Mouse (Mus musculus): Measurements from ENCODE around the gene Slc9c1. TPM values are rescaled to one million over a fixed set of nuclear protein-coding genes. Genes with fewer than 3 reads are reported as not detected.

Gene Slc9c1
- polyA plus RNA-seq, 1 experiment from 2014 or later: not detected

- Histone ChIP-seq H3K9ac (replicated peaks) (no peak overlapping the region), H3K27me3 (no peaks in the 10 kb centered on the region), H3K4me2 (no peak overlapping the region), H3K9me3 (no peaks in the 10 kb centered on the region), H3K36me3 (no peaks in the 10 kb centered on the region), H3K4me1 (replicated peaks) (no peaks in the 10 kb centered on the region), H3K4me3 (replicated peaks) (no peak overlapping the region), H3K27ac (no peak overlapping the region)
- 58% methylated on average over 12 of the region's 12 CpGs for WGBS
- no peak for ATAC-seq (ENCODE audit: insufficient number of reproducible peaks, insufficient read depth, low FRiP score, low TSS enrichment, low read depth)
Measured at GRCm38 (mm10) chr16:45579883-45580282, 44.8 kb downstream of the Slc9c1 start.

- Histone ChIP-seq H3K9ac (replicated peaks) (no peak overlapping the region), H3K9me3 (no peaks in the 10 kb centered on the region), H3K27me3 (no peaks in the 10 kb centered on the region), H3K4me1 (replicated peaks) (no peaks in the 10 kb centered on the region), H3K27ac (no peak overlapping the region), H3K36me3 (no peaks in the 10 kb centered on the region), H3K4me3 (replicated peaks) (no peak overlapping the region), H3K4me2 (no peak overlapping the region)
- WGBS: 20% methylated on average over 2 of the region's 2 CpGs
- ATAC-seq (ENCODE audit: insufficient number of reproducible peaks, insufficient read depth, low FRiP score, low TSS enrichment, low read depth): no peak
Measured at GRCm38 (mm10) chr16:45582512-45582911, 47.4 kb downstream of the Slc9c1 start.

GRCm38 (mm10) chr16:45593656-45594055 is 58.5 kb downstream of the Slc9c1 start:
- Histone ChIP-seq H3K9ac (replicated peaks) (no peak overlapping the region), H3K27ac (no peak overlapping the region), H3K27me3 (no peaks in the 10 kb centered on the region), H3K4me1 (replicated peaks) (no peaks in the 10 kb centered on the region), H3K36me3 (no peaks in the 10 kb centered on the region), H3K4me2 (no peak overlapping the region), H3K9me3 (no peaks in the 10 kb centered on the region), H3K4me3 (replicated peaks) (no peak overlapping the region)
- 76% methylated on average over 1 of the region's 1 CpGs for WGBS
- no peak for ATAC-seq (ENCODE audit: insufficient number of reproducible peaks, insufficient read depth, low FRiP score, low TSS enrichment, low read depth)

GRCm38 (mm10) chr16:45595494-45595893 is 60.4 kb downstream of the Slc9c1 start:
- H3K4me3 ChIP-seq (replicated peaks): no peak overlapping the region
- no peaks in the 10 kb centered on the region for H3K9me3 ChIP-seq
- H3K27me3 ChIP-seq: no peaks in the 10 kb centered on the region
- H3K4me1 ChIP-seq (replicated peaks): no peaks in the 10 kb centered on the region; the same call in 1 of the 2 replicates
- H3K27ac ChIP-seq: no peak overlapping the region
- H3K9ac ChIP-seq (replicated peaks): no peak overlapping the region
- ATAC-seq (ENCODE audit: insufficient number of reproducible peaks, insufficient read depth, low FRiP score, low TSS enrichment, low read depth): no peak
- no peak overlapping the region for H3K4me2 ChIP-seq
- no peaks in the 10 kb centered on the region for H3K36me3 ChIP-seq

- Histone ChIP-seq H3K4me3 (replicated peaks) (no peak overlapping the region), H3K27ac (no peak overlapping the region), H3K4me2 (no peak overlapping the region), H3K36me3 (no peaks in the 10 kb centered on the region), H3K9ac (replicated peaks) (no peak overlapping the region), H3K4me1 (replicated peaks) (0 out of 2 replicates have a peak, but pooled peaks cover 4% of the 10 kb centered on the region), H3K27me3 (no peaks in the 10 kb centered on the region), H3K9me3 (no peaks in the 10 kb centered on the region)
- 0 out of 2 replicates have a peak, but pooled peaks have one; percentile 63 for ATAC-seq (ENCODE audit: insufficient number of reproducible peaks, insufficient read depth, low FRiP score, low TSS enrichment, low read depth)
- 23% methylated on average over 4 of the region's 4 CpGs for WGBS
Measured at GRCm38 (mm10) chr16:45608481-45608954, 73.4 kb downstream of the Slc9c1 start.

GRCm38 (mm10) chr16:45609300-45609699 is 74.2 kb downstream of the Slc9c1 start:
- Histone ChIP-seq H3K9me3 (no peaks in the 10 kb centered on the region), H3K36me3 (no peaks in the 10 kb centered on the region), H3K4me2 (no peak overlapping the region), H3K27ac (no peak overlapping the region), H3K4me1 (replicated peaks) (0 out of 2 replicates have a peak, but pooled peaks cover 4% of the 10 kb centered on the region), H3K27me3 (no peaks in the 10 kb centered on the region), H3K4me3 (replicated peaks) (no peak overlapping the region), H3K9ac (replicated peaks) (no peak overlapping the region)
- 70% methylated on average over 3 of the region's 3 CpGs for WGBS
- no peak for ATAC-seq (ENCODE audit: insufficient number of reproducible peaks, insufficient read depth, low FRiP score, low TSS enrichment, low read depth)

DNA sequence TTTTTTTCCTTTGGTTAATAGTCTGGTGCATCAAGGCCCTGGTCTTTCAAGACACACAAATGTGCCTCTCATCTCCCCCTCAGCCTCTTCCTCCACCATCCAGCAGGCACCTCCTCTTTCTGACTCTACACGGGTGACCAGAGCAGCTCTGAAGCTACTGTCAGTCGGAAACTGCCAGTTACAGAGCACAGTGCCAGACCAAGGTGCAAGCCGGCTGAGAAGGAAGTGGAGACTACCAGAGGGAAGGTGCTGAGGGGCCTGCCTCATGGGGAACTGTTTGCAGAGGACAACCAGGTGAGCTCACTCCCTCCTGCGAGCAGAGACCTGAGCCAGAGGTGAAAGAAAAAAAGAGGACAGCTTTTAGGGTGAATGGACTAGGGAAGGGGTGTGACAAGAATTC is 75.2 kb downstream of the Slc9c1 start, which contains the start of gene Gcsam:
Gene Gcsam (plus strand): TSS at position 114 of the 400 bp plus-strand sequence.
- no peak for ATAC-seq (ENCODE audit: insufficient number of reproducible peaks, insufficient read depth, low FRiP score, low TSS enrichment, low read depth)
- no peak within 1 kb of the TSS for H3K9ac ChIP-seq (replicated peaks)
- 79% methylated on average over 4 of the region's 4 CpGs for WGBS
- H3K27ac ChIP-seq: no peak within 1 kb of the TSS
- H3K36me3 ChIP-seq: no peaks in the 10 kb centered on the region
- no peaks in the 10 kb centered on the region for H3K27me3 ChIP-seq
- H3K4me3 ChIP-seq (replicated peaks): no peak within 1 kb of the TSS
- no peak within 1 kb of the TSS for H3K4me2 ChIP-seq
- no peaks in the 10 kb centered on the region for H3K9me3 ChIP-seq
- 0 out of 2 replicates have a peak, but pooled peaks cover 4% of the 10 kb centered on the region for H3K4me1 ChIP-seq (replicated peaks)

GRCm38 (mm10) chr16:45613247-45613646 is 78.1 kb downstream of the Slc9c1 start:
- H3K9me3 ChIP-seq: no peaks in the 10 kb centered on the region
- H3K4me2 ChIP-seq: no peak overlapping the region
- 78% methylated on average over 2 of the region's 2 CpGs for WGBS
- H3K27ac ChIP-seq: no peak overlapping the region
- H3K4me1 ChIP-seq (replicated peaks): 0 out of 2 replicates have a peak, but pooled peaks cover 4% of the 10 kb centered on the region
- H3K4me3 ChIP-seq (replicated peaks): no peak overlapping the region
- no peak overlapping the region for H3K9ac ChIP-seq (replicated peaks)
- no peaks in the 10 kb centered on the region for H3K36me3 ChIP-seq
- no peak for ATAC-seq (ENCODE audit: insufficient number of reproducible peaks, insufficient read depth, low FRiP score, low TSS enrichment, low read depth)
- H3K27me3 ChIP-seq: no peaks in the 10 kb centered on the region

- Histone ChIP-seq H3K36me3 (no peaks in the 10 kb centered on the region), H3K4me3 (replicated peaks) (no peak overlapping the region), H3K9ac (replicated peaks) (no peak overlapping the region), H3K4me1 (replicated peaks) (no peaks in the 10 kb centered on the region), H3K9me3 (no peaks in the 10 kb centered on the region), H3K27ac (no peak overlapping the region), H3K4me2 (no peak overlapping the region), H3K27me3 (no peaks in the 10 kb centered on the region)
- WGBS: 83% methylated on average over 1 of the region's 1 CpGs
- no peak for ATAC-seq (ENCODE audit: insufficient number of reproducible peaks, insufficient read depth, low FRiP score, low TSS enrichment, low read depth)
Measured at GRCm38 (mm10) chr16:45615944-45616343, 80.8 kb downstream of the Slc9c1 start.

DNA sequence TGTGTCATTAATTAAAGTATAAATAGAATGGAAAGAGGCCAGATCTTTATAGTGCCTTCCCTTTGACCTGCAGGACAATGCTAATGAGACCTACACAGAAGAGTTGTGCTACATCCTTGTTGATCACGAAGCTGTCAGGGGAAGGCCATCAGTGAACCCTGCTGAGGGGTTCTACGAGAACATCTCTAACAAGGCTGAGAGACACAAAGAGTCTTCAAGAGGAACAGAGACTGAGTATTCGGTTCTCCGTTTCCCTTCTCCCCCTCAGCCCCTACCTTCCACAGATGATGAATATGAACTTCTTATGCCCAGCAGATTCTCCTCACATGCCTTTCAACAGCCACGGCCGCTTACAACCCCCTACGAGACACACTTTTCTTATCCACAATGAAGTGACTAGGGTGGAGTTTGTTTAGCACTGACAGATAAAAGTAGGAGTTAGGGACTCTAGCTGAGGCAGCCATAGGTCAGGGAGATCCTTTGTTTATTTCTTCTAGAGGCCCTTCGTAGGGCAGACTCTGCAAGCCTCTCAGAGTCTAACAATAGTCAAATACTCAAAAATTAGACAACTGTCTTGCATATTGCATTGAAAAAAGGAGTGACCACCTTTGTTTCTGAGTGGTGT is 84.8 kb downstream of the Slc9c1 start:
- H3K9ac ChIP-seq (replicated peaks): no peak overlapping the region
- H3K9me3 ChIP-seq: no peaks in the 10 kb centered on the region
- no peak for ATAC-seq (ENCODE audit: insufficient number of reproducible peaks, insufficient read depth, low FRiP score, low TSS enrichment, low read depth)
- H3K4me2 ChIP-seq: no peak overlapping the region
- no peak overlapping the region for H3K27ac ChIP-seq
- H3K4me1 ChIP-seq (replicated peaks): no peaks in the 10 kb centered on the region
- 80% methylated on average over 8 of the region's 8 CpGs for WGBS
- H3K4me3 ChIP-seq (replicated peaks): no peak overlapping the region
- H3K27me3 ChIP-seq: no peaks in the 10 kb centered on the region
- H3K36me3 ChIP-seq: no peaks in the 10 kb centered on the region

DNA sequence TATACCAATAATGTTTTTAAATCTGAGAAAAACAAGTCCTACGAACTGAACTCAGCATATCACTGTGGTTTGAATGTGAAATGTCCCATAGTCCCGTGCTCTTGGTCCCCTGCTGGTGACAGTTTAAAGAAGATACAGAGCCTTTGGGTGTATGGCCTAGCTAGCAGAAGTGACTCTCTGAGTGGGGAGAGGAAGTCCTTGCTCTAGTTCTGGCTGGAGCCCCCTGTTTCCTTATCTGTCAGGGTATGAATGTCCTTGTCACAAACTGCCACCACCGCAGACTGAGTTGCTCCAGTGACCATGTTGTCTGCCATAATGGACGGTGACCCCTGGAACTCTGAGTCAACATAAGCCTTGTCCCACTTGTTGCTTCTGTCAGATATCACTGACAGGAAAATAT is 88.1 kb downstream of the Slc9c1 start:
- 95% methylated on average over 4 of the region's 4 CpGs for WGBS

GRCm38 (mm10) chr16:45624791-45625190 is 89.7 kb downstream of the Slc9c1 start:
- Histone ChIP-seq H3K4me3 (replicated peaks) (no peak overlapping the region), H3K9ac (replicated peaks) (no peak overlapping the region), H3K4me2 (no peak overlapping the region), H3K4me1 (replicated peaks) (no peaks in the 10 kb centered on the region), H3K9me3 (no peaks in the 10 kb centered on the region), H3K27me3 (no peaks in the 10 kb centered on the region), H3K36me3 (no peaks in the 10 kb centered on the region), H3K27ac (no peak overlapping the region)
- ATAC-seq (ENCODE audit: insufficient number of reproducible peaks, insufficient read depth, low FRiP score, low TSS enrichment, low read depth): no peak
- WGBS: 81% methylated on average over 2 of the region's 2 CpGs

More for the DNA sequence above, 88.1 kb downstream of the Slc9c1 start:
- ATAC-seq (ENCODE audit: insufficient number of reproducible peaks, insufficient read depth, low FRiP score, low TSS enrichment, low read depth): no peak
- H3K27ac ChIP-seq: no peak overlapping the region
- H3K9me3 ChIP-seq: no peaks in the 10 kb centered on the region
- H3K9ac ChIP-seq (replicated peaks): no peak overlapping the region
- no peaks in the 10 kb centered on the region for H3K36me3 ChIP-seq
- no peak overlapping the region for H3K4me3 ChIP-seq (replicated peaks)
- H3K4me1 ChIP-seq (replicated peaks): no peaks in the 10 kb centered on the region
- H3K27me3 ChIP-seq: no peaks in the 10 kb centered on the region
- no peak overlapping the region for H3K4me2 ChIP-seq

Data from limb, embryonic 12.5 days (tissue).